Mouse (Mus musculus) testis, postnatal 14 days (tissue): Measurements from ENCODE around the gene Luc7l2.

ENCODE experiments used
- DNase-seq: peaks from one replicate; pipeline ENCODE4 v3.0.0; 2021; ENCODE audit warnings: low spot score

The Luc7l2 gene

DNA sequence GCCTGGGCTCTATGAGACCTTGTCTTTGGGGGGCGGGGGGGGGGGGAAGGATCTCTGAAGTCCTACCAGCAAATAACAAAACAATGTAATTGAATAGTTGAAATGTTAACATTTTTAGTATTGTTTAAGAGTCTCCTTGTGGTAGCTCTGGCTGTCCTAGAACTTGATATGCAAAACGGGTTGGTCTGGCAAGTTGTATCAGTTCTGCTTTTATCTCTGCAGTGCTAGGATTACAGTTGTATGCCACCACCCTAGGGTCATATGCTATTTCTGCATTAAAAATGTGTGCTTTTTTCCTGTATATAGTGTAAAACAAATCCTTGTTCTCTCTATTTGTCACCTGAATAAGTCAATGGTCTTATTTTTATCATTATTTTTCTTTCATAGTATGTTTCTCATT lies 25.0 kb downstream of the Luc7l2 start:
- no peak for DNase-seq

DNA sequence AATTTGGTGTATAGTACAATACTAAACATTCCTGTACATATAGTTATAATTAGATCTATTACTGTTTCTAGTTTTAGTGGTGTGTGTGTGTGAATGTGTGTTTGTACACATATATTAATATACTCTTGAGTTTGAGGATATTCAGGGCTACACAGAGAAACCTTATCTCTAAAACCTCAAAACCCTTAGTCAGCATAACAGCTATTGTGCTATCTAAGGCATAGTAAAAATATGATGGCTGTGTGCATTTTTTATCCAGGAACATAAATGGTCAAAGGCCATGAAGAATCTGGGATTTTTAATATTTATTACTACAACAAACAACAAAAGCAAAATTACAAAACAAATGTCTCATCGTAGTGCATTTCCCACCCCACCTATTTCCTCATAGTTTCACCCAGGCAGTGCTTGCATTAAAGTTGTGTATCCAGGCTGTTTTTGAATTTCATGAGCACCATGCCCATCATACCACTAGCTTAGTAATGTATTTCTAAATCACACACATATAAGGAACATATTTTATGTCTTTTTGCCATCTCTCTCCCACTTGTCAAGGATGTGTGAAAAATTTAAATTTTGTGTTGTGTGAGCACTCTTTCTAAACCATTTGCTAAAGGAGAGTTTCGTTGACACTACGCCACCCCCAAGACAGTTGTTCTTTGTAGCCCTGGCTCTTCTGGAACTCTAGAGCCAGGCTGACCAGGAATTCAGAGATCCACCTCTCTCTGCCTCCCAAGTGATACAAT lies 29.2 kb downstream of the Luc7l2 start:
- no peak for DNase-seq

- no peak for DNase-seq
Observed at GRCm38 (mm10) chr6:38581711-38582110, 30.6 kb downstream of the Luc7l2 start.

GRCm38 (mm10) chr6:38597481-38597880 lies 46.3 kb downstream of the Luc7l2 start:
- no peak for DNase-seq

GRCm38 (mm10) chr6:38609892-38610291 lies 58.8 kb downstream of the Luc7l2 start:
- DNase-seq = no peak

DNA sequence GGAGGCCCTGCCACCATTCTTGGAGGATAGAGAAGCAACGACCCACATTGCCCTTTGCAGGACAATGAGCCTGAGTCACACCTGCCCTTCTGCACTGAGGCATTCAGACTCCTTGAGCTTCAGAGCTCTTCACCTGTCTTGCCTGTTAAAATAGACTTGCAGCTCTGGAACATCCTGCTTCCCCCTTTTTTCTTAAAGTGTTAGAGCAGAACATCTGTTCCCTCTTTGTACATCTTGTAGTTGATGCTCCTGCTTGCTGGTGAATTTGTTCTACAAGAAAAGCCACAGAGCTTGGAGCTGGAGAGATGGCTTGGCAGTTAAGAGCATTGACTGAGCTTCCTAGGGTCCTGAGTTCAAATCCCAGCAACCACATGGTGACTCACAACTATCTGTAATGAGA lies 71.3 kb downstream of the Luc7l2 start:
- no peak for DNase-seq

GRCm38 (mm10) chr6:38623457-38623856 lies 72.3 kb downstream of the Luc7l2 start:
- DNase-seq = no peak

- DNase-seq = no peak
Observed at GRCm38 (mm10) chr6:38624439-38624838, 73.3 kb downstream of the Luc7l2 start.

DNA sequence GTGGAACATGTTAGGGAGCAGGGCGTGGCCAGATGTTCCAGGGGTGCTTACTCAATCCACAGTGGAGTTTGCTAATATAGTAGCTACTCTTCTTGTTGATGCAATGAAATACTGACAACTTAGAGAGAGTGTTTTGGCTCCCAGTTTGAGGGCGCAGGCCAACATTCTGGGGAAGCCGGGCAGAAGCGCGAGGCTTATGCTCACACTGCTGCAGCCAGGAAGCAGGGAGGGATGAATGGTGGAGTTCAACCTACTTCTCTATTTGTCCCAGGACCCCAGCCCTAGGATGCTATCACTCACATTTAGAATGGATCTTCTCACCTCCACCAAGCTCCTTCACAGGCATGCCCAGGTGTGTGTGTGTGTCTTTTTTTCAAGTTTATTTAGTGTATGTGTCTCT lies 75.0 kb downstream of the Luc7l2 start:
- no peak for DNase-seq

- DNase-seq = no peak
Observed at GRCm38 (mm10) chr6:38627081-38627480, 75.9 kb downstream of the Luc7l2 start.

- no peak for DNase-seq
Observed at GRCm38 (mm10) chr6:38627486-38627885, 76.4 kb downstream of the Luc7l2 start.

- no peak for DNase-seq
Observed at GRCm38 (mm10) chr6:38629556-38629955, 78.4 kb downstream of the Luc7l2 start.

- DNase-seq = no peak
Observed at GRCm38 (mm10) chr6:38632826-38633225, 81.7 kb downstream of the Luc7l2 start.

GRCm38 (mm10) chr6:38634461-38634860 lies 83.3 kb downstream of the Luc7l2 start:
- no peak for DNase-seq

- DNase-seq = peak; percentile 34
Observed at GRCm38 (mm10) chr6:38635941-38636851, 85.1 kb downstream of the Luc7l2 start.

DNA sequence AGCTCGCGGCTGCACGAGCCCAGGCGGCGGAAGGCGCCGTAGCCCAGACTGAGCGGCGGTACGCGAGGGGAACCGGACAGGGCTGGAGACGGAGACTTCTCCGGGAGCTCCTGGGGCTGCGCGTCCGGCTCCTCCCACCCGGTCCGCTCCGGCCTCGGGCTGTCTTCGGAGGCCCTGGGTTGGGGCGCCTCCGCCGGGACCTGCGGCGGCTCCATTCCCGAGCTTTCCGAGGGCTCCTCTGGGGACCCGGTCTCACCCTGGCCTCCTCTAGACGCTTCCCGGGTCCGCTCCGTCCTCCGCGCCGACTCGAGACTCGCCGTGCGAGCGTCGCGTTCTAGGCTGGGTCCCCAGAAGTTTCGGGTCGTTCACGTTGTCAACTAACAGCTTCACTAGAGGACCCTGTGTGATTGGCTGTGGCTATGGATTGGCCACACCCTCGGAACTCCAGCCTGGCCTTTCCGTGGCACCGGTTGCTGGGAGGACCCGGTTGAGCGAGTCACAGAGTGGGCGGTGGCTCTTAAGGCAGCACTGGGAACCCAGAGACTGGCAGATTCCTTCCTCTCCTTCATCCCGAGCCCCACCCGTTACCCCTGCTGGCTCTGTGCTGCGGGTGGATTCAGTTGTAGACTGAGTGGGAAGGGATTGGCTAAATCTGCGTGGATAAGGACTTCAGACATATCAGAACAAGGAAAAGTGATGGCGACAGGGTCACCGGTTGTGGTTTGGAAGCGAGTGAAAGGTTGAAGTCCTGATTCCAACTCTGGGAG lies 85.9 kb downstream of the Luc7l2 start, which contains the start of gene Klrg2:
Gene Klrg2 (minus strand): TSS at position 391 of the 767 bp plus-strand sequence.
- DNase-seq = peak; percentile 65

DNA sequence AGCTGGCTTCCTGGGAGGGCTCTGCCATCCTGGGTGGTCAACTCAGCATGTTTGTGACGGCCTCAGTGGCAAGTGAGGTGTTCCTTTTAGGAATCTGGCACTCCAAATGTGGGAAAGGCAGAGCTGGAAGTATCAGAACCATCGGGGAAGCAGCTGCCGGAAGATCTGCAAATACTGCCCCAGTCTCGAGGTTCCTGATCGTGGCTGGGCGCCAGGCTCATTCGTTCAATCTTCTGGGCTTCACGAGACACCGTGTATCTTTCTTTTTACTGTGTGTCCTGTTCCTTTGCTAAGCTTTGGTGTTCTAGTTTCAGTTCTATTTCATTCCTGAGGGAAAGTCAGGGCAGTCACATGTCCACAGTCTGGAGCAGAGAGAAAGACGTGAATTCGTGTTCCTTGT lies 89.3 kb downstream of the Luc7l2 start:
- DNase-seq = no peak

- DNase-seq = no peak
Observed at GRCm38 (mm10) chr6:38641228-38641627, 90.1 kb downstream of the Luc7l2 start.

- no peak for DNase-seq
Observed at GRCm38 (mm10) chr6:38641645-38642044, 90.5 kb downstream of the Luc7l2 start.

- DNase-seq = no peak
Observed at GRCm38 (mm10) chr6:38642593-38642992, 91.5 kb downstream of the Luc7l2 start.

DNA sequence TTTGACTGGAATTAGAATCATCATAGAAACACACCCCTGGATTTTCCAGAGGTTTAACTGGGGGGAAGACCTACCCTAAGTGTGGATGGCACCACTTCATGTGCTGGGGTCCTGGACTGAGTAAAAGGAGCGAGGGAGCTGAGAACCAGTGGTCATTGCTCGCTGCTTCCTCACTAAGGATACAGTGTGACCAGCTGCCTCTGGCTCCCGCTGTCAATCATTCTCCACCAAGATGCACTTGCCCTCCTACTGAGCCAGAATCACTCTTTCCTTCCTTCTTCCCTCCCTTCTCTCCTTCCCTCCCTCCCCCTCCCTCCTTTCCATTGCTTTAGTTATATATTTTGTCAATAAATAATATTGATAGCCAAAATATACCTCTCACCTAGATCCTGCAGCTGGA lies 91.9 kb downstream of the Luc7l2 start:
- no peak for DNase-seq

DNA sequence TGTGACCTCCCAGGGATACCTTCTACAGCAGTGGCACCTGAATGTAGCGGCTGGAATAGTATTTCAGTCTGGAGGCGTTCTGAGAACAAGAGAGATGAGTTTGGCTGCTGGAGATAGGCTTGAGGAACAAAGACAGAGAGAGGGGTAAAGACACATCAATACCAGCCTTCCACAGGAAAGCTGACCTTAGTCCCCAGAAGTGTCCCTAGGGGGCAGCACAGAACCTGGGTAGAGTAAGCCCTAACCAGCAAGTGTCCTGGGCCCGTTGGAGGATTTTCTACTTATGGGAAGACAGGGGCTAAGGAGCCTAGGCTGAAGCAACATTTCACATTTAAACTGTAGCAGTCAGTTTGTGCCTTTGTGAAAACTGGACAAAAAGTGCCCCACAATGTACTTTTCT lies 98.4 kb downstream of the Luc7l2 start:
- DNase-seq = no peak
